Mouse (Mus musculus): ENCODE measurements around the gene Rnaseh2b.

- TF ChIP-seq CTCF (conservative IDR thresholded peaks at IDR 0.05; ENCODE audit: low read length) = no peak
- TF ChIP-seq POU5F1 (IDR thresholded peaks at IDR 0.05; ENCODE audit: borderline replicate concordance, low read length) = no peak
- no peak for TF ChIP-seq NANOG (IDR thresholded peaks at IDR 0.05; ENCODE audit: borderline replicate concordance, low read length)
Observed at GRCm38 (mm10) chr14:62307555-62307954, 15.2 kb downstream of the Rnaseh2b start.

Data from E14TG2a.4 (cell line).